Mouse (Mus musculus): ENCODE measurements around the gene Unc93b1.

DNA sequence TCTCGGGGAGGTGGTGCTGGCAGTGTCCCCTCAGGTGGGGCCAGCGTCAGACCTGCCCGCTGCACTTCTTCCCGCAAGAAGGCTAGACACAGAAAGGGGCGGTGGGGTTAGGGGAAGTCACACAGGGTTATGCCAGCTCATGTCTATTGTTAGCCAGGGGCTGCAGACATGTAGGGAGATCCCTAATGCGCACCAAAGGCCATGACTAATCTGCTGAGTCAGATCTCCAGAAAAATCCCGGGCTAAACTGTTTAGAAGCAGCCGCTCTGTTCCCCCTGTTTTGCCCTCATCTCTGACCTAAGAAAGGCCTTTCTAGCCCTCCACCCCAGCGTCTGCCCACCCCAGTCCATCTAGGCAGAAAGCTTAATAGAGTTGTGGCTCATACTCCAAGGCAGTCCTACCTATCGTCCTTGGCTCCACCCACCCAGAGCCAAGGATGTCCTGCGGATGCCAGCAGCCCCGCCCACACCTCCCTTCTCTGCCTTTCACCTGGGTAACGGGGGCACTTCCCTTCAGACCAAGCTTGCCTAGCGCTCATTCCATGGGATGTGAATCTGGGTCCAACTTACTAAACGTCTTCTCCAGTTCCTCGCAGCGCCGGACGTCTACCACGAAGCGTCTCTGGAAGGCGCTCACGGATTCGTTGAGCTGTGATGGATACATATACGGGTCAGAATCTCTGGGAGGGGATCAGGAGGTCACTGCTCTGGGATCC lies 31.2 kb upstream of the Unc93b1 start:
- TF ChIP-seq EP300 (IDR thresholded peaks at IDR 0.05) = no peak
- no peak for TF ChIP-seq CTCF (IDR thresholded peaks at IDR 0.05)
